In the genomic region with DNA sequence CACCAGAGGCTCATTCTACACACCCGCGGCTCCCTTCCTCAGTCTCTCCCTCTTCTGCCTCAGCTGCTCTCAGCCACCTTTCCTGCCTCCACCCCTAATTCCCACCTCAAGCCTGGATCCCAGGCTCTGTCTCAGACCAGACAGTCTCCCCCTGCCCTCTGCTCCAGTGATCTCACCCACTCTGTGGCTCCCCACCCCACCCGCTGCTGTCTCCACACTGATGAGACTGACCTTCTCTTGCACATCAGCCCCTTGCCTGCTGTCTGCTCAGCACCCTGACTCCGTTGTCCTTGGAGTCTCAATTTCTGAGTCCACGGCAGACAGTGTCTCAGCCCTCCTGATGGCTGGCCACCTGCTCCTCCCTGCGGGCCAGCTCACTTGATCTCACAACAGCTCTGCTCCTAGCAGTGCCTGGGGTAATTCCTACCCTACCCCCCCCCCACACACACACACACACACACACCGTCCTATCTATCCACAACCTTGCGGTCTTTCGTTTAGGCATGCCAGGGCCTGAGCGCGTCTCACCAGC, we compare ENCODE assay signal across 10 mouse cellular contexts. TPM values are rescaled to one million over a fixed set of nuclear protein-coding genes. Genes with fewer than 3 reads are reported as not detected.
DNase-seq lines count a peak whose midpoint lies in the region; ATAC-seq and TF ChIP-seq lines count a peak whose summit lies in the region.
"Had no signal": no experiment of that assay in that cellular context is flagged by ENCODE, and none has a peak within 500 bp of the region (broad histone marks: within the 10 kb centered on the region; RNA-seq: fewer than 3 reads in every experiment).

No protein-coding gene starts in this region.

- no peak for DNase-seq in forebrain, embryonic 11.5 days (ENCODE audit: low spot score)
- DNase-seq in forebrain, postnatal 0 days = no peak
- DNase-seq in brain, adult 2 months (ENCODE audit: low read depth, low spot score) = peak; percentile 86
- DNase-seq in thymus, postnatal 10 days (ENCODE audit: low spot score in 2 of 2) = no peak
- DNase-seq in thymus, postnatal 25 days = no peak
- no peak for DNase-seq in frontal cortex, postnatal 25 days (ENCODE audit: low spot score in 2 of 2)
- DNase-seq: heart, postnatal 10 days; lung, postnatal 4 days had no signal

- H3K9ac ChIP-seq in forebrain, embryonic 11.5 days (ENCODE audit: low read length) = no peak overlapping the region
- H3K9ac ChIP-seq in forebrain, postnatal 0 days = no peak overlapping the region
- peak overlapping the region; percentile 12; the same call in 1 of the 2 replicates for H3K9ac ChIP-seq in forebrain, embryonic 12.5 days
- 0 out of 2 replicates have a peak overlapping the region, but pooled peaks have one; percentile 4 for H3K9ac ChIP-seq in midbrain, embryonic 12.5 days (replicated peaks)

- no peaks in the 10 kb centered on the region for H3K27me3 ChIP-seq in forebrain, embryonic 11.5 days (ENCODE audit: control insufficient read depth, insufficient read depth, low read length)
- no peaks in the 10 kb centered on the region for H3K27me3 ChIP-seq in forebrain, postnatal 0 days (ENCODE audit: insufficient read depth, low read length)
- H3K27me3 ChIP-seq in forebrain, embryonic 12.5 days = no peaks in the 10 kb centered on the region
- H3K27me3 ChIP-seq in midbrain, embryonic 12.5 days = no peaks in the 10 kb centered on the region

- H3K36me3 ChIP-seq in forebrain, embryonic 11.5 days (ENCODE audit: control insufficient read depth, insufficient read depth, low read length) = no peaks in the 10 kb centered on the region
- H3K36me3 ChIP-seq in forebrain, postnatal 0 days (ENCODE audit: insufficient read depth) = no peaks in the 10 kb centered on the region
- peaks cover 20% of the 10 kb centered on the region for H3K36me3 ChIP-seq in forebrain, embryonic 12.5 days (replicated peaks)
- peaks cover 14% of the 10 kb centered on the region; the same call in 1 of the 2 replicates for H3K36me3 ChIP-seq in midbrain, embryonic 12.5 days

- no peak overlapping the region for H3K4me2 ChIP-seq in forebrain, embryonic 11.5 days (ENCODE audit: low read depth, low read length, severe bottlenecking)
- no peak overlapping the region for H3K4me2 ChIP-seq in forebrain, postnatal 0 days (ENCODE audit: low read depth)
- no peak overlapping the region for H3K4me2 ChIP-seq in forebrain, embryonic 12.5 days
- no peak overlapping the region for H3K4me2 ChIP-seq in midbrain, embryonic 12.5 days (replicated peaks)

- peak overlapping the region; percentile 39; the same call in 1 of the 2 replicates for H3K27ac ChIP-seq in forebrain, embryonic 11.5 days (ENCODE audit: low read depth, low read length)
- H3K27ac ChIP-seq in forebrain, postnatal 0 days (ENCODE audit: low read depth, low read length) = no peak overlapping the region
- H3K27ac ChIP-seq in forebrain, embryonic 12.5 days = peak overlapping the region; percentile 48
- peak overlapping the region; percentile 77 for H3K27ac ChIP-seq in midbrain, embryonic 12.5 days (replicated peaks)

- H3K4me3 ChIP-seq in forebrain, embryonic 11.5 days (ENCODE audit: low read depth, low read length) = no peak overlapping the region
- no peak overlapping the region for H3K4me3 ChIP-seq in forebrain, postnatal 0 days (ENCODE audit: low read depth, low read length)
- H3K4me3 ChIP-seq in forebrain, embryonic 12.5 days (replicated peaks) = no peak overlapping the region
- H3K4me3 ChIP-seq in midbrain, embryonic 12.5 days = no peak overlapping the region

- 58% methylated on average over 11 of the region's 11 CpGs for WGBS in forebrain, embryonic 11.5 days
- WGBS in forebrain, postnatal 0 days = 46% methylated on average over 11 of the region's 11 CpGs
- WGBS in forebrain, embryonic 12.5 days = 50% methylated on average over 11 of the region's 11 CpGs
- WGBS in midbrain, embryonic 12.5 days = 56% methylated on average over 11 of the region's 11 CpGs

- H3K9me3 ChIP-seq in forebrain, embryonic 11.5 days (ENCODE audit: control insufficient read depth, low read length) = no peaks in the 10 kb centered on the region
- no peaks in the 10 kb centered on the region for H3K9me3 ChIP-seq in forebrain, postnatal 0 days (ENCODE audit: low read length)
- H3K9me3 ChIP-seq in forebrain, embryonic 12.5 days = no peaks in the 10 kb centered on the region
- no peaks in the 10 kb centered on the region for H3K9me3 ChIP-seq in midbrain, embryonic 12.5 days

- TF ChIP-seq CTCF in forebrain, postnatal 0 days (IDR thresholded peaks at IDR 0.05; ENCODE audit: low read depth) = no peak

- peaks cover 28% of the 10 kb centered on the region for H3K4me1 ChIP-seq in forebrain, embryonic 11.5 days (replicated peaks; ENCODE audit: control insufficient read depth, insufficient read depth, low read length)
- peaks cover 18% of the 10 kb centered on the region for H3K4me1 ChIP-seq in forebrain, postnatal 0 days (ENCODE audit: insufficient read depth)
- peaks cover 66% of the 10 kb centered on the region for H3K4me1 ChIP-seq in forebrain, embryonic 12.5 days
- H3K4me1 ChIP-seq in midbrain, embryonic 12.5 days = peaks cover 63% of the 10 kb centered on the region

- no peak for ATAC-seq in forebrain, embryonic 11.5 days (replicated peaks; ENCODE audit: low FRiP score)
- no peak for ATAC-seq in forebrain, postnatal 0 days
- no peak for ATAC-seq in forebrain, embryonic 12.5 days (ENCODE audit: low FRiP score)
- no peak for ATAC-seq in midbrain, embryonic 12.5 days (ENCODE audit: low FRiP score, low read depth)

RNA-seq across cellular contexts. Expression of a gene that starts 37.3 kb away (rescaled TPM):
- polyA plus RNA-seq in forebrain, embryonic 11.5 days (2014; fragmentation: Nextera tagmentation; extraction: Ambion mirVana) = 23.3 and 23.6 TPM in 2 replicates
- total RNA-seq in forebrain, postnatal 0 days (2014; rRNA removed) = 52.5 and 59.0 TPM in 2 replicates
- polyA plus RNA-seq in forebrain, postnatal 0 days (2015; fragmentation: Nextera tagmentation; extraction: Ambion mirVana) = 13.8 and 16.5 TPM in 2 replicates
- polyA plus RNA-seq in forebrain, embryonic 12.5 days (2016; fragmentation: Nextera tagmentation; extraction: Ambion mirVana) = 26.1 and 31.1 TPM in 2 replicates
- 34.2 and 36.5 TPM in 2 replicates for polyA plus RNA-seq in midbrain, embryonic 12.5 days (2016; fragmentation: Nextera tagmentation; extraction: Ambion mirVana)

Comparison
In these comparisons a context has a peak if more than half of its experiments do, and no peak if none do; other contexts are left out.
1. H3K9ac ChIP-seq: peak in forebrain, embryonic 12.5 days (single experiment) and midbrain, embryonic 12.5 days (single experiment); none in forebrain, embryonic 11.5 days (single experiment) and forebrain, postnatal 0 days (single experiment).